Mouse (Mus musculus) A20 (cell line): ENCODE results near the gene Olfr1448.
"Not testable (repeated sequence)": the region's sequence is repeated elsewhere in the genome, so short reads cannot be mapped to it uniquely, and the experiment has no call there.

Experiments used
- DNase-seq: peaks from one replicate; pipeline ENCODE4 v3.0.0-alpha.2; 2011; ENCODE audit warnings: low read depth, low spot score

Gene Olfr1448

GRCm38 (mm10) chr19:12924319-12924718, at the start of gene Olfr1448:
TSS of gene Olfr1448 (minus strand) at chr19:12924419.
- no peak for DNase-seq

- DNase-seq = not testable (repeated sequence)
Measured at GRCm38 (mm10) chr19:12970082-12970481, 45.9 kb upstream of the Olfr1448 start.

- DNase-seq = no peak
Measured at GRCm38 (mm10) chr19:12949958-12950357, 25.7 kb upstream of the Olfr1448 start, which contains the start of gene Olfr1450. TSS of gene Olfr1450 (plus strand) at chr19:12950258.

- DNase-seq = no peak
Measured at GRCm38 (mm10) chr19:12930540-12930939, 6.3 kb upstream of the Olfr1448 start, which contains the start of gene Olfr1449. TSS of gene Olfr1449 (plus strand) at chr19:12930840.

GRCm38 (mm10) chr19:12903643-12904042, 20.6 kb downstream of the Olfr1448 start, which contains the start of gene Olfr1447:
TSS of gene Olfr1447 (minus strand) at chr19:12903743.
- DNase-seq = no peak

GRCm38 (mm10) chr19:12893424-12893823, 30.8 kb downstream of the Olfr1448 start, which contains the start of gene Olfr1446:
TSS of gene Olfr1446 (minus strand) at chr19:12893524.
- no peak for DNase-seq

- DNase-seq = no peak
Measured at GRCm38 (mm10) chr19:12883555-12883954, 40.7 kb downstream of the Olfr1448 start, which contains the start of gene Olfr1445. TSS of gene Olfr1445 (plus strand) at chr19:12883855.
